In the genomic region with DNA sequence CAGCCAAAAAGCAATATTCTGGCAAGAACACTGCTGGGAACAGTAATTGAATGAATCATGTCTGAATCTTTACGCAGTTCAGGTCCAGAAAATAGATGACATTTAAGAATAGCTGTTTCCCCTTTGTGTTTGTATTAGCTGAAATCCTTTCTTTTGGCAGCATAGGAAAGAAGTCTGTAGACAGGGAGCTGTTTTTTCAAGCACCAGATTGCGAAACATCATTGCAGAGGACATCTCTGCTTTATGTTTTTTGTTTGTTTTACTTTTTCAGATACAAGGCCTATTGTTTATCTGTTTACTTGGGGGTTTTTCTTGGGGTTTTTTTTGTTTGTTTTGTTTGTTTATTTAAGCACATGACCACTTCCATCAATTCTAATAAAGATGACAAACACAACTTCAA, we compare ENCODE assay signal across 13 mouse cellular contexts.
"Had no signal": no experiment of that assay in that cellular context is flagged by ENCODE, and none has a peak within 500 bp of the region (broad histone marks: within the 10 kb centered on the region; RNA-seq: fewer than 3 reads in every experiment).

No protein-coding gene starts in this region.

- H3K36me3 ChIP-seq: limb, embryonic 12.5 days; liver, embryonic 13.5 days; midbrain, embryonic 10.5 days; midbrain, embryonic 15.5 days; neural tube, embryonic 13.5 days had no signal

- H3K4me1 ChIP-seq: limb, embryonic 12.5 days; liver, embryonic 13.5 days; midbrain, embryonic 10.5 days; midbrain, embryonic 15.5 days; neural tube, embryonic 13.5 days had no signal

- H3K4me3 ChIP-seq: layer of hippocampus, adult 2 months; limb, embryonic 12.5 days; liver, embryonic 13.5 days; midbrain, embryonic 10.5 days; midbrain, embryonic 15.5 days; neural tube, embryonic 13.5 days had no signal

- H3K27me3 ChIP-seq: limb, embryonic 12.5 days; liver, embryonic 13.5 days; midbrain, embryonic 15.5 days; neural tube, embryonic 13.5 days had no signal

- ATAC-seq: liver, postnatal 0 days; midbrain, embryonic 15.5 days had no signal

- H3K4me2 ChIP-seq: limb, embryonic 12.5 days; liver, embryonic 13.5 days; midbrain, embryonic 15.5 days; neural tube, embryonic 13.5 days had no signal

- H3K27ac ChIP-seq: layer of hippocampus, adult 2 months; limb, embryonic 12.5 days; liver, embryonic 13.5 days; midbrain, embryonic 10.5 days; midbrain, embryonic 15.5 days; neural tube, embryonic 13.5 days had no signal

- H3K9me3 ChIP-seq: limb, embryonic 12.5 days; liver, embryonic 13.5 days; midbrain, embryonic 10.5 days; midbrain, embryonic 15.5 days; neural tube, embryonic 13.5 days had no signal

- H3K9ac ChIP-seq: limb, embryonic 12.5 days; liver, embryonic 13.5 days; liver, postnatal 0 days; midbrain, embryonic 15.5 days; neural tube, embryonic 13.5 days had no signal

- DNase-seq: kidney, adult 9 months; kidney, postnatal 10 days; kidney, postnatal 4 days; liver; liver, embryonic 13.5 days; liver, postnatal 0 days; right cerebral cortex, postnatal 14 days; thymus, postnatal 14 days had no signal
